Mouse (Mus musculus) CH12.LX (cell line): ENCODE measurements around the gene Pde1b.

ENCODE experiments used
- BHLHE40 ChIP-seq: IDR thresholded peaks from 2 replicates; pipeline ENCODE4 v1.6.1; 2011; ENCODE audit warnings: mild to moderate bottlenecking, low read depth, low read length, improper control_type of control experiment
- CTCF ChIP-seq, 2 experiments: IDR thresholded peaks in 1 of 2; conservative IDR thresholded peaks in 1 of 2; 2 replicates each; pipeline ENCODE4 v1.5.1; 2011 to 2012; ENCODE audit warnings: low read depth in 2 of 2, low read length in 2 of 2, improper control_type of control experiment in 1 of 2, inconsistent platforms in 1 of 2, mild to moderate bottlenecking in 1 of 2, moderate library complexity in 1 of 2
- E2F4 ChIP-seq: IDR thresholded peaks from 2 replicates; pipeline ENCODE4 v1.6.1; 2011; ENCODE audit warnings: low read depth, low read length, improper control_type of control experiment; ENCODE audit not compliant: insufficient replicate concordance
- KAT2A ChIP-seq: IDR thresholded peaks from 2 replicates; pipeline ENCODE4 v1.6.1; 2012; ENCODE audit warnings: low read length, improper control_type of control experiment, inconsistent platforms; ENCODE audit not compliant: insufficient replicate concordance
- NRF1 ChIP-seq: IDR thresholded peaks from 2 replicates; pipeline ENCODE4 v1.6.1; 2014; ENCODE audit warnings: low read depth, mild to moderate bottlenecking, inconsistent platforms, low read length, improper control_type of control experiment, moderate library complexity
- PAX5 ChIP-seq: IDR thresholded peaks from 2 replicates; pipeline ENCODE4 v1.6.1; 2012; ENCODE audit warnings: low read length, inconsistent platforms, mixed read lengths
- POLR2A ChIP-seq: IDR thresholded peaks from 2 replicates; pipeline ENCODE4 v1.6.1; 2011; ENCODE audit warnings: low read depth, mild to moderate bottlenecking, improper control_type of control experiment, low read length
- RAD21 ChIP-seq: IDR thresholded peaks from 2 replicates; pipeline ENCODE4 v1.6.1; 2011; ENCODE audit warnings: low read depth, mild to moderate bottlenecking, low read length, improper control_type of control experiment, moderate library complexity
- TCF12 ChIP-seq: IDR thresholded peaks from 2 replicates; pipeline ENCODE4 v1.6.1; 2014; ENCODE audit warnings: low read depth, mild to moderate bottlenecking, inconsistent platforms, low read length, improper control_type of control experiment
- ZKSCAN1 ChIP-seq: IDR thresholded peaks from 2 replicates; pipeline ENCODE4 v1.6.1; 2012; ENCODE audit warnings: low read depth, inconsistent platforms, low read length, improper control_type of control experiment, borderline replicate concordance

GRCm38 (mm10) chr15:103536456-103536855, 33.6 kb downstream of the Pde1b start:
- TF ChIP-seq POLR2A (no peak), BHLHE40 (no peak), PAX5 (no peak), TCF12 (no peak), KAT2A (no peak), CTCF (conservative IDR thresholded peaks at IDR 0.05 in 1 of 2, IDR thresholded peaks at IDR 0.05 in 1 of 2; ENCODE audit: low read depth in 2 of 2, low read length in 2 of 2) (no peak), ZKSCAN1 (no peak), RAD21 (no peak), E2F4 (no peak), NRF1 (no peak)
